Mouse (Mus musculus) lung, postnatal 36 days (tissue): Measurements from ENCODE around the gene Mcts2.
"Not testable (repeated sequence)": the region's sequence is repeated elsewhere in the genome, so short reads cannot be mapped to it uniquely, and the experiment has no call there.

Experiments
- DNase-seq: peaks from one replicate; pipeline ENCODE4 v3.0.0; 2022; ENCODE audit warnings: mixed read lengths

The Mcts2 gene

GRCm38 (mm10) chr2:152686806-152687267 is at the start of gene Mcts2:
Gene Mcts2 (plus strand): TSS chr2:152687035.
- peak; percentile 93 for DNase-seq

- no peak for DNase-seq
Measured at GRCm38 (mm10) chr2:152637381-152637780, 49.5 kb upstream of the Mcts2 start.

- DNase-seq: no peak
Measured at GRCm38 (mm10) chr2:152638865-152639264, 48.0 kb upstream of the Mcts2 start.

GRCm38 (mm10) chr2:152639406-152640113 is 47.3 kb upstream of the Mcts2 start:
- DNase-seq: peak; percentile 56

- peak; percentile 90 for DNase-seq
Measured at GRCm38 (mm10) chr2:152652901-152653620, 33.8 kb upstream of the Mcts2 start.

GRCm38 (mm10) chr2:152653874-152654715 is 32.7 kb upstream of the Mcts2 start:
- no peak for DNase-seq

- peak; percentile 56 for DNase-seq
Measured at GRCm38 (mm10) chr2:152657398-152657797, 29.4 kb upstream of the Mcts2 start.

GRCm38 (mm10) chr2:152661163-152661562 is 25.7 kb upstream of the Mcts2 start:
- DNase-seq: no peak

GRCm38 (mm10) chr2:152666191-152666590 is 20.6 kb upstream of the Mcts2 start:
- DNase-seq: not testable (repeated sequence)

GRCm38 (mm10) chr2:152669256-152669638 is 17.6 kb upstream of the Mcts2 start, which contains the start of gene H13:
Gene H13 (plus strand): TSS chr2:152669461.
- peak; percentile 94 for DNase-seq

- DNase-seq: no peak
Measured at GRCm38 (mm10) chr2:152669639-152670484, 17.0 kb upstream of the Mcts2 start.

GRCm38 (mm10) chr2:152670983-152671641 is 15.7 kb upstream of the Mcts2 start:
- peak; percentile 53 for DNase-seq

- DNase-seq: peak; percentile 80
Measured at GRCm38 (mm10) chr2:152671642-152671999, 15.2 kb upstream of the Mcts2 start.

- DNase-seq: peak; percentile 56
Measured at GRCm38 (mm10) chr2:152672166-152672565, 14.7 kb upstream of the Mcts2 start.

- no peak for DNase-seq
Measured at GRCm38 (mm10) chr2:152674148-152674547, 12.7 kb upstream of the Mcts2 start.

- no peak for DNase-seq
Measured at GRCm38 (mm10) chr2:152675252-152675791, 11.5 kb upstream of the Mcts2 start.

- DNase-seq: peak; percentile 49
Measured at GRCm38 (mm10) chr2:152678302-152678701, 8.5 kb upstream of the Mcts2 start.

GRCm38 (mm10) chr2:152678925-152679324 is 7.9 kb upstream of the Mcts2 start:
- no peak for DNase-seq

GRCm38 (mm10) chr2:152679701-152680355 is 7.0 kb upstream of the Mcts2 start:
- DNase-seq: no peak

GRCm38 (mm10) chr2:152683086-152683485 is 3.7 kb upstream of the Mcts2 start:
- DNase-seq: no peak

GRCm38 (mm10) chr2:152686399-152686798 is 436 bp upstream of the Mcts2 start:
- DNase-seq: no peak
